Mouse (Mus musculus): ENCODE measurements around the gene Cers3. TPM values are rescaled to one million over a fixed set of nuclear protein-coding genes. Genes with fewer than 3 reads are reported as not detected.

Cers3 gene
- total and polyA plus RNA-seq, 3 experiments = 0.13 to 0.23 (median 0.19) TPM

DNA sequence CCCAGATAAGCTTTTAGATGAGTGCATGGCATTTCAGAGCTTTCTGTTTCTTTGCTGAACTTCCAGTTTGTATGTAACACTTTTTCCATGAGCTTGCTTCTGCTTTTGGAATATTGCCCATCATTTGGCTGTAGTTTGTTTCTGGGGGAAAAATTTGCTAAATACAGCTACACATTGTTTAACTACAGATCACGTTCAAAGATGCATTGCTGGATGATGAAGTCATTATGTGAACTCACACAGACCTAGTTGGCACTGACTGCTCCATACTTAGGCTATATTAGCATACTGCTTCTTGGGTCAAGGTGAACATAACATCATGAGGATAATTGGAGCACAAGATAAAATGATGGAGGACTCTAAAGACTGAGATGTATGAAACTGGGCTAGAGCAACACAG lies 53.6 kb downstream of the Cers3 start:
- TF ChIP-seq E2F4 (IDR thresholded peaks at IDR 0.05; ENCODE audit: insufficient replicate concordance, low read depth, low read length) (no peak), MEF2A (IDR thresholded peaks at IDR 0.05; ENCODE audit: borderline replicate concordance, low read depth, low read length) (no peak), UBTF (IDR thresholded peaks at IDR 0.05; ENCODE audit: low read depth, low read length) (no peak), MAX (IDR thresholded peaks at IDR 0.05; ENCODE audit: low read length) (no peak), ZC3H11A (IDR thresholded peaks at IDR 0.05; ENCODE audit: low read depth, low read length) (no peak), ZMIZ1 (IDR thresholded peaks at IDR 0.05; ENCODE audit: low read depth, low read length) (no peak), ZKSCAN1 (IDR thresholded peaks at IDR 0.05; ENCODE audit: borderline replicate concordance, low read depth, low read length) (no peak), USF1 (IDR thresholded peaks at IDR 0.05; ENCODE audit: low read depth, low read length) (no peak), KAT2A (IDR thresholded peaks at IDR 0.05; ENCODE audit: insufficient replicate concordance, low read length) (no peak), MYC (IDR thresholded peaks at IDR 0.05; ENCODE audit: low read depth, low read length) (no peak), MAZ (IDR thresholded peaks at IDR 0.05; ENCODE audit: low read depth, low read length) (no peak), JUND (conservative IDR thresholded peaks at IDR 0.05; ENCODE audit: low read depth, low read length) (no peak), BHLHE40 (IDR thresholded peaks at IDR 0.05; ENCODE audit: low read depth, low read length) (no peak), SMC3 (IDR thresholded peaks at IDR 0.05; ENCODE audit: low read depth, low read length) (no peak), TBP (conservative IDR thresholded peaks at IDR 0.05; ENCODE audit: low read depth, low read length) (no peak), MAFK (IDR thresholded peaks at IDR 0.05; ENCODE audit: insufficient replicate concordance, low read length) (no peak), MXI1 (IDR thresholded peaks at IDR 0.05; ENCODE audit: low read depth, low read length) (no peak), EP300 (IDR thresholded peaks at IDR 0.05; ENCODE audit: low read length) (no peak), POLR2A (IDR thresholded peaks at IDR 0.05; ENCODE audit: low read depth, low read length) (no peak)
- H3K36me3 ChIP-seq (replicated peaks in 1 of 2; ENCODE audit: control insufficient read depth in 1 of 2, insufficient read depth in 1 of 2, low read length in 1 of 2) = no peaks in the 10 kb centered on the region
- in situ Hi-C loops (cut with MboI; ENCODE audit: low pct_ligation_motif_present, low pct_unique_long_range_greater_than_20kb, low sequenced_read_pairs) (no loop called here), dilution Hi-C loops (cut with MboI; ENCODE audit: extremely low pct_ligation_motif_present, extremely low pct_unique_long_range_greater_than_20kb, low sequenced_read_pairs) (no loop called here)
- no peaks in the 10 kb centered on the region for H3K79me2 ChIP-seq (replicated peaks; ENCODE audit: control insufficient read depth, extremely low read depth, insufficient read depth, poor library complexity, severe bottlenecking)
- no peak for DNase-seq (ENCODE audit: extremely low read depth)
- H3K27me3 ChIP-seq (replicated peaks) = peaks cover 3% of the 10 kb centered on the region
- no peaks in the 10 kb centered on the region for H3K4me1 ChIP-seq (ENCODE audit: control insufficient read depth in 1 of 2, insufficient read depth in 2 of 2)
- H3K4me3 ChIP-seq (replicated peaks in 1 of 3; ENCODE audit: low read depth in 2 of 3, low read length in 2 of 3, poor library complexity in 1 of 3) = no peak overlapping the region
- H3K4me2 ChIP-seq (ENCODE audit: insufficient read depth, low read depth, poor library complexity, severe bottlenecking) = no peak overlapping the region
- no peaks in the 10 kb centered on the region for H3K9me3 ChIP-seq (replicated peaks; ENCODE audit: low read length)
- H3K9ac ChIP-seq (ENCODE audit: insufficient read depth, low read depth) = no peak overlapping the region
- H3K27ac ChIP-seq (ENCODE audit: insufficient read depth, low read depth) = no peak overlapping the region

DNA sequence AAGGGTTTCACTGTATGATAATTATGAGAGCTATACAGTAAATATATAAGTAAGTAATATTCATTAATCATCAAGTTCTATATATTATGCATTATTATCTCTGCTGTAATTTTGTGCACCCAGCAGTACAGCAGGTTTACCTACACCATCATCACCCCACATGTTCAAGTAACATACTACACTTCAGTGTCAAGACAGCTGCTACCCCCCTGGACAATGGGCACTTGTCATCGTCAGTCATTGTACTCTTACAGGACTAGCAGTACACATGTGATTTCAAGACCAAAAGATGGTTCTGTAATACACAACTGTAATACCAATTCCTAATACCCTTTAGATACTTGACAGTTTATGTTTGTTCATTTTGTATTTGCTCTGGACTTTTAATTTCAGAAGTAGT lies 54.0 kb downstream of the Cers3 start:
- Histone ChIP-seq H3K9me3 (replicated peaks; ENCODE audit: low read length) (no peaks in the 10 kb centered on the region), H3K4me3 (replicated peaks in 1 of 3; ENCODE audit: low read depth in 2 of 3, low read length in 2 of 3, poor library complexity in 1 of 3) (no peak overlapping the region), H3K36me3 (replicated peaks in 1 of 2; ENCODE audit: control insufficient read depth in 1 of 2, insufficient read depth in 1 of 2, low read length in 1 of 2) (no peaks in the 10 kb centered on the region), H3K79me2 (replicated peaks; ENCODE audit: control insufficient read depth, extremely low read depth, insufficient read depth, poor library complexity, severe bottlenecking) (no peaks in the 10 kb centered on the region), H3K4me1 (ENCODE audit: control insufficient read depth in 1 of 2, insufficient read depth in 2 of 2) (no peaks in the 10 kb centered on the region), H3K4me2 (ENCODE audit: insufficient read depth, low read depth, poor library complexity, severe bottlenecking) (no peak overlapping the region), H3K27ac (ENCODE audit: insufficient read depth, low read depth) (no peak overlapping the region), H3K9ac (ENCODE audit: insufficient read depth, low read depth) (no peak overlapping the region), H3K27me3 (replicated peaks) (peaks cover 4% of the 10 kb centered on the region)
- dilution Hi-C loops (cut with MboI; ENCODE audit: extremely low pct_ligation_motif_present, extremely low pct_unique_long_range_greater_than_20kb, low sequenced_read_pairs) (no loop called here), in situ Hi-C loops (cut with MboI; ENCODE audit: low pct_ligation_motif_present, low pct_unique_long_range_greater_than_20kb, low sequenced_read_pairs) (no loop called here)
- TF ChIP-seq MAFK (IDR thresholded peaks at IDR 0.05; ENCODE audit: insufficient replicate concordance, low read length) (no peak), USF2 (conservative IDR thresholded peaks at IDR 0.05; ENCODE audit: low read depth, low read length) (no peak), GABPA (IDR thresholded peaks at IDR 0.05; ENCODE audit: insufficient replicate concordance, low read depth, low read length) (no peak), EP300 (IDR thresholded peaks at IDR 0.05; ENCODE audit: low read length) (no peak), ZC3H11A (IDR thresholded peaks at IDR 0.05; ENCODE audit: low read depth, low read length) (no peak), UBTF (IDR thresholded peaks at IDR 0.05; ENCODE audit: low read depth, low read length) (no peak), ZMIZ1 (IDR thresholded peaks at IDR 0.05; ENCODE audit: low read depth, low read length) (no peak), SIN3A (IDR thresholded peaks at IDR 0.05; ENCODE audit: low read length) (no peak), POLR2AphosphoS2 (IDR thresholded peaks at IDR 0.05; ENCODE audit: low read depth, low read length) (no peak), CTCF (conservative IDR thresholded peaks at IDR 0.05 in 1 of 2, IDR thresholded peaks at IDR 0.05 in 1 of 2; ENCODE audit: low read depth in 2 of 2, low read length in 2 of 2) (no peak), MAX (IDR thresholded peaks at IDR 0.05; ENCODE audit: low read length) (no peak), NRF1 (IDR thresholded peaks at IDR 0.05; ENCODE audit: low read depth, low read length) (no peak), JUND (conservative IDR thresholded peaks at IDR 0.05; ENCODE audit: low read depth, low read length) (no peak), ZNF384 (IDR thresholded peaks at IDR 0.05; ENCODE audit: low read depth, low read length) (no peak), SMC3 (IDR thresholded peaks at IDR 0.05; ENCODE audit: low read depth, low read length) (no peak), MAZ (IDR thresholded peaks at IDR 0.05; ENCODE audit: low read depth, low read length) (no peak)
- no peak for DNase-seq (ENCODE audit: extremely low read depth)
